Mouse (Mus musculus): ENCODE measurements around the gene Tnp2.

GRCm38 (mm10) chr16:10814864-10815263, 26.4 kb upstream of the Tnp2 start:
- TF ChIP-seq CTCF (IDR thresholded peaks at IDR 0.05; ENCODE audit: low read depth), result no peak
- no peak for TF ChIP-seq EP300 (IDR thresholded peaks at IDR 0.05; ENCODE audit: low read depth)

Data from liver, embryonic 14.5 days (tissue).